Mouse (Mus musculus) monocyte, adult 2 months (primary cell): ENCODE results near the gene Gm28053.

ENCODE experiments used
- DNase-seq, 2 experiments: peaks; one replicate each; pipeline ENCODE4 v3.0.0; 2022; ENCODE audit warnings: low spot score in 2 of 2, low read depth in 1 of 2

Gm28053 gene

GRCm38 (mm10) chr6:48740501-48741169 is 22.2 kb downstream of the Gm28053 start:
- DNase-seq = no peak

GRCm38 (mm10) chr6:48741273-48741672 is 22.9 kb downstream of the Gm28053 start:
- DNase-seq = no peak

GRCm38 (mm10) chr6:48741711-48742206 is 23.4 kb downstream of the Gm28053 start:
- DNase-seq = no peak

- no peak for DNase-seq
Measured at GRCm38 (mm10) chr6:48742422-48743351, 24.3 kb downstream of the Gm28053 start.

- no peak for DNase-seq
Measured at GRCm38 (mm10) chr6:48745490-48745889, 27.1 kb downstream of the Gm28053 start.

- DNase-seq = no peak
Measured at GRCm38 (mm10) chr6:48745959-48746889, 27.8 kb downstream of the Gm28053 start, which contains the start of gene Gimap5. Gene Gimap5, plus strand, starts transcription at chr6:48746197.

GRCm38 (mm10) chr6:48747091-48747966 is 28.9 kb downstream of the Gm28053 start:
- no peak for DNase-seq

GRCm38 (mm10) chr6:48763567-48764270 is 45.3 kb downstream of the Gm28053 start:
- DNase-seq = no peak

GRCm38 (mm10) chr6:48764496-48764895 is 46.1 kb downstream of the Gm28053 start:
- no peak for DNase-seq

- DNase-seq = no peak
Measured at GRCm38 (mm10) chr6:48768178-48768869, 49.9 kb downstream of the Gm28053 start.

GRCm38 (mm10) chr6:48768933-48769332 is 50.5 kb downstream of the Gm28053 start:
- DNase-seq = no peak

- DNase-seq = no peak
Measured at GRCm38 (mm10) chr6:48770696-48771095, 52.3 kb downstream of the Gm28053 start, which contains the start of gene Gimap3. Gene Gimap3, minus strand, starts transcription at chr6:48770851.

- peak in 1 of 2 experiments; percentile 31 for DNase-seq
Measured at GRCm38 (mm10) chr6:48772030-48772429, 53.6 kb downstream of the Gm28053 start.

- DNase-seq = no peak
Measured at GRCm38 (mm10) chr6:48784406-48784805, 66.0 kb downstream of the Gm28053 start.

- DNase-seq = no peak
Measured at GRCm38 (mm10) chr6:48785189-48785588, 66.8 kb downstream of the Gm28053 start.

- DNase-seq = no peak
Measured at GRCm38 (mm10) chr6:48785601-48786000, 67.2 kb downstream of the Gm28053 start.

- DNase-seq = no peak
Measured at GRCm38 (mm10) chr6:48787867-48788266, 69.5 kb downstream of the Gm28053 start.

- DNase-seq = no peak
Measured at GRCm38 (mm10) chr6:48801897-48802296, 83.5 kb downstream of the Gm28053 start.
